ENCODE assay signal across 9 mouse cellular contexts in the genomic region with DNA sequence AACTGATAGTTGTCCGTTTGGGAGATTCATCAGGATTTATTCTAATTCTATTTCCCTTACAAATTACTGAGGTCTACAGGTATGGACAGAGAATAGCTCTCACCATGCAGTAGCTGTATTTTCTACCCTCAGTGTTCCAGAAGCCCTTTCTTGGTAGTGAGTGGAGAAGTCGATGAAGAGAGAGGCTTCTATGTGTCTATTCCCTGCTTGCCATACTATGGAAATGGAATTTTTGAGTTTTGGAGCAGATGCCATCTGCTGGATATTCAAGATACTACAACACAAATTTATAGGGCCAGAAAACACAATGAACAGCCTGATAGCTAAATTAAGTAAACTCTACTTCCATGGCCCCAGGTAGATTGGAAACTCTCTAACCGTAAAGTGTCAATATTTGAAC.
A peak's percentile ranks its signal among the peaks of the same experiment; 100 is the strongest.
DNase-seq lines count a peak whose midpoint lies in the region; ATAC-seq and TF ChIP-seq lines count a peak whose summit lies in the region.
"Had no signal": no experiment of that assay in that cellular context is flagged by ENCODE, and none has a peak within 500 bp of the region (broad histone marks: within the 10 kb centered on the region; RNA-seq: fewer than 3 reads in every experiment).

No protein-coding gene starts in this region.

- 37% methylated on average over 3 of the region's 3 CpGs for WGBS in embryonic facial prominence, embryonic 10.5 days
- 20% methylated on average over 3 of the region's 3 CpGs for WGBS in intestine, postnatal 0 days

- H3K9ac ChIP-seq in intestine, postnatal 0 days (ENCODE audit: low read depth, low read length): no peak overlapping the region

- no peaks in the 10 kb centered on the region for H3K9me3 ChIP-seq in embryonic facial prominence, embryonic 10.5 days
- H3K9me3 ChIP-seq in intestine, postnatal 0 days (ENCODE audit: control insufficient read depth): no peaks in the 10 kb centered on the region

- H3K27me3 ChIP-seq in embryonic facial prominence, embryonic 10.5 days (replicated peaks; ENCODE audit: low read depth, poor library complexity, severe bottlenecking): no peaks in the 10 kb centered on the region
- H3K27me3 ChIP-seq in intestine, postnatal 0 days (replicated peaks; ENCODE audit: control insufficient read depth, insufficient read depth, low read length): no peaks in the 10 kb centered on the region

- DNase-seq in layer of hippocampus, adult 9-10 months (ENCODE audit: low spot score): peak; percentile 76
- no peak for DNase-seq in layer of hippocampus, postnatal 36 days
- DNase-seq in NIH3T3 (ENCODE audit: low read depth): peak; percentile 75
- DNase-seq in embryonic facial prominence, embryonic 10.5 days (ENCODE audit: low spot score): no peak
- peak; percentile 37 for DNase-seq in retina, adult 2 months (ENCODE audit: low read depth, low spot score)
- no peak for DNase-seq in right cerebral cortex, postnatal 36 days (ENCODE audit: low spot score in 2 of 2)
- DNase-seq in spleen, adult 18-20 months: no peak

- peaks cover 12% of the 10 kb centered on the region for H3K4me1 ChIP-seq in embryonic facial prominence, embryonic 10.5 days
- no peaks in the 10 kb centered on the region for H3K4me1 ChIP-seq in intestine, postnatal 0 days (replicated peaks; ENCODE audit: control insufficient read depth, insufficient read depth, low read length)

- no peak overlapping the region for H3K4me3 ChIP-seq in embryonic facial prominence, embryonic 10.5 days
- no peak overlapping the region for H3K4me3 ChIP-seq in intestine, postnatal 0 days (ENCODE audit: low read depth, low read length)
- H3K4me3 ChIP-seq: erythroblast, embryonic 14.5 days had no signal

- no peak overlapping the region for H3K4me2 ChIP-seq in intestine, postnatal 0 days (replicated peaks; ENCODE audit: low read depth)

- ATAC-seq in intestine, postnatal 0 days: no peak

- no peaks in the 10 kb centered on the region for H3K36me3 ChIP-seq in embryonic facial prominence, embryonic 10.5 days (replicated peaks)
- H3K36me3 ChIP-seq in intestine, postnatal 0 days (ENCODE audit: control insufficient read depth, insufficient read depth): no peaks in the 10 kb centered on the region

- 0 out of 2 replicates have a peak overlapping the region, but pooled peaks have one; percentile 54 for H3K27ac ChIP-seq in embryonic facial prominence, embryonic 10.5 days (replicated peaks)
- no peak overlapping the region for H3K27ac ChIP-seq in intestine, postnatal 0 days (ENCODE audit: low read depth, low read length)

- peak; percentile 73 for TF ChIP-seq CTCF in intestine, postnatal 0 days (IDR thresholded peaks at IDR 0.05; ENCODE audit: low read depth)

Comparison
In these comparisons a context has a peak if more than half of its experiments do, and no peak if none do; other contexts are left out.
1. DNase-seq: peak in layer of hippocampus, adult 9-10 months (single experiment), NIH3T3 (single experiment) and retina, adult 2 months (single experiment); none in layer of hippocampus, postnatal 36 days (0 of 2), embryonic facial prominence, embryonic 10.5 days (single experiment), right cerebral cortex, postnatal 36 days (0 of 2) and spleen, adult 18-20 months (0 of 2).